Mouse (Mus musculus) hindbrain, embryonic 11.5 days (tissue): ENCODE measurements around the gene Gm21731. TPM values are rescaled to one million over a fixed set of nuclear protein-coding genes. Genes with fewer than 3 reads are reported as not detected.
"Not testable (repeated sequence)": the region's sequence is repeated elsewhere in the genome, so short reads cannot be mapped to it uniquely, and the experiment has no call there.

ENCODE experiments used
- ATAC-seq: fragments of 200-750 bp; cut with Nextera tagmentation; 2 replicates; pipeline ENCODE4 v1.8.0; 2017; ENCODE audit warnings: mild to moderate bottlenecking, moderate TSS enrichment, moderate library complexity; ENCODE audit not compliant: low FRiP score
- DNase-seq: peaks from one replicate; pipeline ENCODE4 v3.0.0-alpha.2; 2015; ENCODE audit warnings: low spot score
- H3K27ac ChIP-seq: fragments of 300-500 bp; sonication (generic); 2 replicates; pipeline ENCODE4 v1.5.1; 2014; ENCODE audit warnings: mild to moderate bottlenecking, low read depth, low read length
- H3K27me3 ChIP-seq: fragments of 300-500 bp; sonication (generic); 2 replicates; pipeline ENCODE4 v1.6.1; 2014; ENCODE audit warnings: mild to moderate bottlenecking, low read length, moderate library complexity, mixed read lengths; ENCODE audit not compliant: control insufficient read depth, insufficient read depth
- H3K36me3 ChIP-seq: fragments of 300-500 bp; sonication (generic); 2 replicates; pipeline ENCODE4 v1.6.1; 2014; ENCODE audit warnings: mild to moderate bottlenecking, low read length, moderate library complexity, mixed read lengths; ENCODE audit not compliant: control insufficient read depth, insufficient read depth
- H3K4me1 ChIP-seq: fragments of 300-500 bp; sonication (generic); replicated peaks from 2 replicates; pipeline ENCODE4 v1.6.1; 2014; ENCODE audit warnings: low read length, mixed read lengths; ENCODE audit not compliant: control insufficient read depth, insufficient read depth
- H3K4me2 ChIP-seq: fragments of 300-500 bp; sonication (generic); replicated peaks from 2 replicates; pipeline ENCODE4 v1.6.1; 2014; ENCODE audit warnings: mild to moderate bottlenecking, low read depth, low read length
- H3K4me3 ChIP-seq: fragments of 300-500 bp; sonication (generic); 2 replicates; pipeline ENCODE4 v1.5.1; 2014; ENCODE audit warnings: low read depth, low read length
- H3K9ac ChIP-seq: fragments of 300-500 bp; sonication (generic); 2 replicates; pipeline ENCODE4 v1.6.1; 2014; ENCODE audit warnings: low read depth, low read length
- H3K9me3 ChIP-seq: fragments of 300-500 bp; sonication (generic); 2 replicates; pipeline ENCODE4 v1.6.1; 2016; ENCODE audit warnings: low read length; ENCODE audit not compliant: control insufficient read depth
- WGBS: fragments of 180-500 bp; shearing (Covaris S2); extraction: QIAGEN DNeasy Blood & Tissue Kit; methylation state at CpG from one replicate; pipeline ENCODE4 v1.1.7; 2014; 5-methylcytosine and 5-hydroxymethylcytosine counted together
- polyA plus RNA-seq: library from polyadenylated mRNA; unstranded; fragments of >200 nt; fragmentation: Nextera tagmentation; extraction: Ambion mirVana; gene quantifications from 2 replicates; pipeline ENCODE4 v1.2.1, GENCODE M21; 2014

Gm21731 gene
- polyA plus RNA-seq, 1 experiment from 2014 or later = not detected

DNA sequence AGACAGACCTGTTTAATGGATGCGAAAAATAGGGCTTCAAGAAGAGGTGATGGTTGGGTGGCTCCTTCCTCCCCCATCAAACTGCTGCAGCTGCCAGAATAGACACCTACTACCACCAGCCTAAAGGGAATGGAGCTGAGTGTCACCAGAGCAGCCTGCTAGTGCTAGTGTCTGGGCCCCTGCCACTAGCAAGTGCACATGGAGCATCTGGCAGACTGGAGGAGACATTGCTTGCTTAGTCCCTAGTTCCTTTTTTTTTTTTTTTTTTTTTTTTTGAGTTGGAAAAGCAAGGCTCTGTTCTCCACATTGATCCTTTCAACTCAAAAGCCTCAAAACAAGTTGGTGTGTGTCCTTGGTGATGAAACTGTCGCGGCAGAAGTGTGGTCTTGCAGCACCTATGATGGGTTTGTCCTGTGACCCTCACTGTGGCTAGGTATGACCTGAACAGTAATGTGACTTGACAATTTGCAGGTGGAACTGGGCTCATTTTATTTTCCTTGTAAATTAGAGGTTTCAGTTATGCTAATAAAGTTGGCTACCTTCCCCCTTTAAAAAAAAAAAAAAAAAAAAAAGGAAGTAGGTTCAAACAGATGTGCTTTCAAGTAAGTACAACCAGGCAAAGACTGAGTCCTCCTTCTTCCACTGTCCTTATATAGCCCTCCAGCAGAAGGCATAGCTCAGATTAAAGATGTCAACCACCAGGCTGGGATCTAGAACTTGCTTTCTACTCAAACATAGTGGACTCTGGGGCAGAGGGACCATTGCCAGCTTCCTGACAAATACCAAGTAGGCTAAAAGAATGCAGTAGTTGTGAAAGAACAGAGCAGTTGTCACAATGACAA lies 20.1 kb downstream of the Gm21731 start:
- not testable (repeated sequence) for H3K4me1 ChIP-seq, DNase-seq, H3K9me3 ChIP-seq, H3K4me2 ChIP-seq, H3K36me3 ChIP-seq, ATAC-seq, H3K4me3 ChIP-seq, H3K27ac ChIP-seq, H3K27me3 ChIP-seq, H3K9ac ChIP-seq
- 85% methylated on average over 3 of the region's 3 CpGs for WGBS

DNA sequence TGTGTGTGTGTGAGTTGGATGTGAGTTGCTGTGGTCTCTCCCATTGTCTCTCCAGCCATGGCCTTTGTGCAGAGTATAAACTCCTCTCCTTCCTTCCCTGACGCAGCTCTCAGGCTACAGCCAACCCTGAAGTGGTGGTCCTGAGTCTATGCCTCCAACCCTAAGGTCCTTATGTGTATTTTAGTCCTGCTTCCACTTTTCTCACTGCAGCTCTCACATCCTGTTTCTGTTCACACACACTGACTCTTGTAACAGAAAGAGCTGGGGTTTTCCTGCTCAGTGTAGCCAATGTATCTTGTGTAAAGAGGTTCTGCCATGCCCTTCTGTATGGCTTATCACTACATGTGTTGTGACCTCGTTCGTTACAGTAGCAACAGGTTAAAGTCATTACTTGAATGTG lies 20.8 kb downstream of the Gm21731 start:
- not testable (repeated sequence) for H3K4me2 ChIP-seq, H3K27me3 ChIP-seq, ATAC-seq, H3K9ac ChIP-seq, H3K9me3 ChIP-seq, H3K36me3 ChIP-seq, H3K27ac ChIP-seq, DNase-seq, H3K4me1 ChIP-seq, H3K4me3 ChIP-seq
- WGBS = 70% methylated on average over 3 of the region's 3 CpGs

DNA sequence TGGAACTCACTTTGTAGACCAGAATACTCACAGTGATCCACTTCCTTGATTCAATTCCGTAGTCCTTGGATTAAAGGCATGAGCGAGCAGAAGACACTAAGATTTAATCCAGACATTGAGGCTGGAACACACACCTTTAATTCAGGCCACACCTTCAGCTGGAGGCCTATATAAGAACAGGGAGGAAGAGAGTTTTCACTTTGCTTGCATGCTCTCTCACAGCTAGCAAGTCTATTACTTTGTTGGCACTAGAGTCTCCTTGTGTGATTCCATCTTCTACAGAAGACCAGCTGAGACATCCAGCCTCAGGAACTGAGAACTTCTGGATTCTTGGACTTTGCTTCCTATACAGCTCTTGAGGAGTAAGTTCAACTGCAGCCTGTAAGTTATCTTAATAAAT lies 24.0 kb downstream of the Gm21731 start, which contains the start of gene AF067061:
Gene AF067061, plus strand, starts transcription at position 245 of the 400 bp plus-strand sequence.
- WGBS = 87% methylated on average over 2 of the region's 2 CpGs
- not testable (repeated sequence) for ATAC-seq

DNA sequence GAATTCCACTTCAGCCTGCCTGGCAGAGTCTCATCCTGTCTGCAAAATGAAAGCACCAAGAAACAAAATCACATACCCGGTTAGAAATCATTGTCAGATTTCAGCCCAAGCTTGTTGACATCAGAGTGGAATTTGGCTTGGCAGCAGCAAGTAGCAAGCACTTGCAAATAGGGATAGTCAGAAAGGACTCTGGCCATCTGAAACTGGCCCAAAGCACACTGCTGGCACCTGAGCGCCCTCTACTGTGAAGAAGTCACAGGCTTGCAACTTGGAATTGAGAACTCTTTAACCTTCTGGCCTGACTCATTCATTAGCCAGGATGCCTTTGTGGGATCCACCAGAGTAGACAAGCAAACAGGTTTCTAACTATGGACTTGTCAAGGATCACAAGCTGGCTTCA lies 38.9 kb downstream of the Gm21731 start:
- DNase-seq, H3K4me2 ChIP-seq, H3K9me3 ChIP-seq, H3K27ac ChIP-seq, H3K36me3 ChIP-seq, H3K4me3 ChIP-seq, H3K4me1 ChIP-seq, ATAC-seq, H3K9ac ChIP-seq, H3K27me3 ChIP-seq: not testable (repeated sequence)
- WGBS = 46% methylated on average over 2 of the region's 2 CpGs

More for the DNA sequence above, 24.0 kb downstream of the Gm21731 start, which contains the start of gene AF067061:
- H3K4me3 ChIP-seq, H3K27ac ChIP-seq, DNase-seq, H3K4me1 ChIP-seq, H3K27me3 ChIP-seq, H3K36me3 ChIP-seq, H3K9ac ChIP-seq, H3K4me2 ChIP-seq, H3K9me3 ChIP-seq: not testable (repeated sequence)

DNA sequence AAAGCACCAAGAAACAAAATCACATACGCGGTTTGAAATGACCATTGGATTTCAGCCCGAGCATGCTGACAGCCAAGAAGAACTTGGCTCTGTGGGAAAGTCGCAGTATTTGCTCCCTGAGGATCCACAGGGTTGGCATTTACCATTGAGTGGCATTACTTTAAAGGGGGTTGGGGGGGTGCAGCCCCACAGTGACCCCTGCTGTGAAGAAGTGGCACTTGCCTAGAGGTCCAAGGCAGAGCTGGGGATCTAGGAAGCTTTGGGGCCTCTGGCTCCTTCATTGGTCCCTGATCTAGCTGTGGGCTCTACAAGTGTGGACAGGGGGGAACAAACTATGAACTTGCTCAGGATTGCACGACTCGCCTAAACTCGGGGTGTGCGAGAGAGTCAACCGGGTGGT lies 39.9 kb downstream of the Gm21731 start:
- Histone ChIP-seq H3K4me3 (no peak overlapping the region), H3K9me3 (no peaks in the 10 kb centered on the region), H3K4me1 (no peaks in the 10 kb centered on the region), H3K9ac (no peak overlapping the region), H3K27me3 (no peaks in the 10 kb centered on the region), H3K4me2 (no peak overlapping the region), H3K27ac (no peak overlapping the region), H3K36me3 (no peaks in the 10 kb centered on the region)
- DNase-seq (no peak), ATAC-seq (no peak)
- 90% methylated on average over 9 of the region's 9 CpGs for WGBS

Other genes starting within 250 kb of the Gm21731 start
- gene Gm36079, start 212.1 kb upstream of the Gm21731 start, polyA plus RNA-seq = not detected in 2 replicates
- not detected in 2 replicates for gene Gm21188, start 186.9 kb upstream of the Gm21731 start, polyA plus RNA-seq
- gene Gm20767, start 98.9 kb upstream of the Gm21731 start, polyA plus RNA-seq = not detected in 2 replicates
- gene Gm21818, start 66.7 kb upstream of the Gm21731 start, polyA plus RNA-seq = not detected in 2 replicates
- not detected in 2 replicates for gene Gm21762, start 23.2 kb upstream of the Gm21731 start, polyA plus RNA-seq
- gene AF067061, start 24.0 kb downstream of the Gm21731 start, polyA plus RNA-seq = not detected in 2 replicates
- 0.11 and 0.13 TPM in 2 replicates for gene BC147527, start 61.3 kb downstream of the Gm21731 start, polyA plus RNA-seq
- not detected in 2 replicates for gene Tcstv3, start 77.8 kb downstream of the Gm21731 start, polyA plus RNA-seq